Mouse (Mus musculus) lung, adult 2 months (tissue): ENCODE results near the gene Susd4.

Experiments
- CTCF ChIP-seq: fragments of 200-500 bp; IDR thresholded peaks from 2 replicates; pipeline ENCODE4 v1.5.1; 2011; ENCODE audit warnings: mild to moderate bottlenecking, low read length, control low read depth; ENCODE audit not compliant: insufficient read depth
- POLR2A ChIP-seq: fragments of 200-500 bp; IDR thresholded peaks from 2 replicates; pipeline ENCODE4 v1.6.1; 2011; ENCODE audit warnings: low read depth, mild to moderate bottlenecking, control low read depth, low read length, borderline replicate concordance; ENCODE audit errors: extremely low read depth

DNA sequence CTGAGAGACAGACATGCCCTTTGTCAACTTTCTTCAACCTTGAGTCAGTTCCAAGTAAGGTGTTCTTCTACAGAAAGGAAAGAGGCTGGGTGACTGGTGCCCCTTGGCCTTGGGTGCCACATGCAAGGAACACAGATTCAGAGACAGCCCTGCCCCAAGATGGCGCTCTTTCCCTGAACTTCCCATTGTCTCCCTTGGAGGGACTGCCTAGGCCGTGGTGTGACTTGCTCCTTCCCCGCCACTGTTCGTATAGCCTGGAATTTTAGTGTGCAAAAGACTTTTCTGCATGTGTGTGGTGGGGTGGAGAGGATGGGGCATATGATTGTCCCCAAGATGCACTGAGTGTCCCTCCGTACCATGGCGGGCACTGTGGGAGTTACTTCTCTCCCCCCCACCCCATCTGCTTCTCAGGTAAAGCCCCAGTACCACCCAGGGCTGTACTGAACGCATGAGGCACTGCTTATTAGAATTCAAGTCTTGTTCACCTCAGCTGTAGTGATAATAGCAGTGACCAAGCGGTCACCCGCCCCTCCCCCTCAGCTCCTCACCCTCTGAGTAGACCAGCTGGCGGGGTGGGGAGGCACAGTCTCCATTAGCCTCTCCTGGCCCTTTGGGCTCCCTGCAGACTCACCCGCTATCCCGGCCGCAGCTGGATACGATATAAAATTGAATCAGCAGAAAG is 104.9 kb downstream of the Susd4 start:
- TF ChIP-seq CTCF (peak; percentile 72), POLR2A (no peak)
